In the genomic region with DNA sequence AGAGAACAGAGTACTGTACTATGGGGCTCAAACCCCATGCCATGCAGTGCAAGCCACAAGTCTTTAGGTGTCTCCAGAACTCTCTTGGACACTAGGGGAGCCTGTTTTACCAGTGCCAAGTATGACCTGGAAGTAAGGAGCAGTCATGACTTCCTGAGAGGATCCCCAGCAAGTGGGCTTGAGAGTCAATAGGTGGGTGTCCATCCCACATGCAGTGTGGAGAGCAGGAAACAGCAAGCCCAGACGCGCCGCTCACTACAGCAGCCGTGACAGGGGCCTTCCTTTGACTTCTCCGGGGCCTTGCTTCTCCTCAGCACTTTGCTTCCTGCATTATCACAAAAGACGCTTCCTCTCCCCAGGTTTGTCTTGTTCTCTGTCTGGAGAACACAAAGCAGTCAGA, we compare ENCODE assay signal across 15 mouse cellular contexts.
"Had no signal": no experiment of that assay in that cellular context is flagged by ENCODE, and none has a peak within 500 bp of the region (broad histone marks: within the 10 kb centered on the region; RNA-seq: fewer than 3 reads in every experiment).

No protein-coding gene starts in this region.

- H3K9ac ChIP-seq: kidney, embryonic 15.5 days; limb, embryonic 13.5 days; liver, embryonic 12.5 days; liver, embryonic 15.5 days; midbrain, embryonic 13.5 days had no signal

- H3K4me1 ChIP-seq: midbrain, embryonic 13.5 days had no signal

- DNase-seq: layer of hippocampus, adult 9-11 months; liver; lung, adult 18-20 months; lung, postnatal 14 days; thymus, adult 2 months; thymus, postnatal 14 days; thymus, postnatal 4 days had no signal

- H3K27ac ChIP-seq: kidney, embryonic 15.5 days; layer of hippocampus, adult 2 months; limb, embryonic 10.5 days; limb, embryonic 13.5 days; liver, embryonic 12.5 days; liver, embryonic 15.5 days; macrophage; midbrain, embryonic 13.5 days had no signal

- H3K4me3 ChIP-seq: kidney, embryonic 15.5 days; layer of hippocampus, adult 2 months; limb, embryonic 10.5 days; limb, embryonic 13.5 days; liver, embryonic 12.5 days; liver, embryonic 15.5 days; midbrain, embryonic 13.5 days had no signal

- H3K9me3 ChIP-seq: kidney, embryonic 15.5 days; limb, embryonic 10.5 days; limb, embryonic 13.5 days; liver, embryonic 12.5 days; liver, embryonic 15.5 days; midbrain, embryonic 13.5 days had no signal

- H3K4me2 ChIP-seq: kidney, embryonic 15.5 days; limb, embryonic 13.5 days; liver, embryonic 12.5 days; liver, embryonic 15.5 days; midbrain, embryonic 13.5 days had no signal

- H3K27me3 ChIP-seq: kidney, embryonic 15.5 days; limb, embryonic 13.5 days; midbrain, embryonic 13.5 days had no signal

- ATAC-seq: liver, embryonic 12.5 days had no signal

- H3K36me3 ChIP-seq: kidney, embryonic 15.5 days; limb, embryonic 10.5 days; limb, embryonic 13.5 days; liver, embryonic 12.5 days; liver, embryonic 15.5 days; midbrain, embryonic 13.5 days had no signal
